Mouse (Mus musculus) adrenal gland, adult 8-10 months (tissue): ENCODE data around the gene Rbm20. TPM values are rescaled to one million over a fixed set of nuclear protein-coding genes. Genes with fewer than 3 reads are reported as not detected.
"Not testable (repeated sequence)": the region's sequence is repeated elsewhere in the genome, so short reads cannot be mapped to it uniquely, and the experiment has no call there.

Experiments
- DNase-seq: peaks from one replicate; pipeline ENCODE4 v3.0.0; 2022
- total RNA-seq, 4 experiments: library from RNA; stranded (reverse); gene quantifications; 2 replicates each; pipeline ENCODE4 v1.2.4; 2022

Rbm20 gene
- total RNA-seq, 4 experiments from 2014 or later, result 1.4 to 1.9 (median 1.7) TPM

GRCm38 (mm10) chr19:53792976-53793897, 116.1 kb downstream of the Rbm20 start:
- DNase-seq, result no peak

GRCm38 (mm10) chr19:53793994-53794890, 117.1 kb downstream of the Rbm20 start:
- DNase-seq, result no peak

GRCm38 (mm10) chr19:53794996-53795395, 117.9 kb downstream of the Rbm20 start:
- no peak for DNase-seq

GRCm38 (mm10) chr19:53796020-53796419, 118.9 kb downstream of the Rbm20 start:
- DNase-seq, result no peak

GRCm38 (mm10) chr19:53797770-53798169, 120.7 kb downstream of the Rbm20 start:
- no peak for DNase-seq

GRCm38 (mm10) chr19:53799885-53800284, 122.8 kb downstream of the Rbm20 start:
- no peak for DNase-seq

GRCm38 (mm10) chr19:53800365-53800999, 123.4 kb downstream of the Rbm20 start:
- DNase-seq, result peak; percentile 78

GRCm38 (mm10) chr19:53801380-53801779, 124.3 kb downstream of the Rbm20 start:
- DNase-seq, result no peak

- DNase-seq, result no peak
Measured at GRCm38 (mm10) chr19:53801789-53802683, 124.9 kb downstream of the Rbm20 start.

GRCm38 (mm10) chr19:53803954-53804353, 126.8 kb downstream of the Rbm20 start:
- DNase-seq, result no peak

- no peak for DNase-seq
Measured at GRCm38 (mm10) chr19:53805063-53805462, 128.0 kb downstream of the Rbm20 start.

GRCm38 (mm10) chr19:53806126-53806525, 129.0 kb downstream of the Rbm20 start:
- no peak for DNase-seq

- not testable (repeated sequence) for DNase-seq
Measured at GRCm38 (mm10) chr19:53806526-53807275, 129.6 kb downstream of the Rbm20 start.

GRCm38 (mm10) chr19:53807276-53807801, 130.2 kb downstream of the Rbm20 start:
- no peak for DNase-seq

- no peak for DNase-seq
Measured at GRCm38 (mm10) chr19:53808041-53808777, 131.1 kb downstream of the Rbm20 start.

- no peak for DNase-seq
Measured at GRCm38 (mm10) chr19:53809185-53809861, 132.2 kb downstream of the Rbm20 start.

GRCm38 (mm10) chr19:53810024-53810423, 132.9 kb downstream of the Rbm20 start:
- no peak for DNase-seq

GRCm38 (mm10) chr19:53810584-53810983, 133.5 kb downstream of the Rbm20 start:
- DNase-seq, result no peak

- no peak for DNase-seq
Measured at GRCm38 (mm10) chr19:53813576-53813975, 136.5 kb downstream of the Rbm20 start.
